Mouse (Mus musculus): ENCODE data around the gene Isca2.

Gene Isca2

GRCm38 (mm10) chr12:84772726-84773441 lies at the start of gene Isca2, which contains the start of gene Npc2:
Gene Isca2, plus strand, starts transcription at chr12:84773251.
Gene Npc2, minus strand, starts transcription at chr12:84773152.
- DNase-seq = peak; percentile 96

GRCm38 (mm10) chr12:84726391-84726790 lies 46.7 kb upstream of the Isca2 start:
- no peak for DNase-seq

GRCm38 (mm10) chr12:84726986-84727385 lies 46.1 kb upstream of the Isca2 start:
- no peak for DNase-seq

- no peak for DNase-seq
Observed at GRCm38 (mm10) chr12:84727434-84727833, 45.6 kb upstream of the Isca2 start.

GRCm38 (mm10) chr12:84728421-84728820 lies 44.6 kb upstream of the Isca2 start:
- DNase-seq = no peak

- DNase-seq = no peak
Observed at GRCm38 (mm10) chr12:84733366-84733765, 39.7 kb upstream of the Isca2 start.

GRCm38 (mm10) chr12:84743496-84743895 lies 29.6 kb upstream of the Isca2 start:
- peak; percentile 42 for DNase-seq

GRCm38 (mm10) chr12:84745700-84746099 lies 27.4 kb upstream of the Isca2 start:
- no peak for DNase-seq

- DNase-seq = no peak
Observed at GRCm38 (mm10) chr12:84748134-84748533, 24.9 kb upstream of the Isca2 start.

GRCm38 (mm10) chr12:84750661-84751060 lies 22.4 kb upstream of the Isca2 start:
- DNase-seq = peak; percentile 74

GRCm38 (mm10) chr12:84752131-84752977 lies 20.7 kb upstream of the Isca2 start:
- peak; percentile 74 for DNase-seq

- peak; percentile 90 for DNase-seq
Observed at GRCm38 (mm10) chr12:84755008-84755695, 17.9 kb upstream of the Isca2 start.

- no peak for DNase-seq
Observed at GRCm38 (mm10) chr12:84756016-84756415, 17.0 kb upstream of the Isca2 start.

GRCm38 (mm10) chr12:84759063-84759462 lies 14.0 kb upstream of the Isca2 start:
- DNase-seq = peak; percentile 67

GRCm38 (mm10) chr12:84762532-84762931 lies 10.5 kb upstream of the Isca2 start:
- peak; percentile 47 for DNase-seq

- no peak for DNase-seq
Observed at GRCm38 (mm10) chr12:84763577-84764218, 9.4 kb upstream of the Isca2 start.

GRCm38 (mm10) chr12:84764756-84765155 lies 8.3 kb upstream of the Isca2 start:
- DNase-seq = no peak

- no peak for DNase-seq
Observed at GRCm38 (mm10) chr12:84765506-84765905, 7.5 kb upstream of the Isca2 start.

GRCm38 (mm10) chr12:84766113-84766735 lies 6.8 kb upstream of the Isca2 start:
- no peak for DNase-seq

- DNase-seq = no peak
Observed at GRCm38 (mm10) chr12:84767510-84767909, 5.5 kb upstream of the Isca2 start.

- DNase-seq = no peak
Observed at GRCm38 (mm10) chr12:84769624-84770023, 3.4 kb upstream of the Isca2 start.

GRCm38 (mm10) chr12:84771981-84772520 lies 1.0 kb upstream of the Isca2 start:
- no peak for DNase-seq

Measured in thymus, postnatal 4 days (tissue).